In the genomic region with DNA sequence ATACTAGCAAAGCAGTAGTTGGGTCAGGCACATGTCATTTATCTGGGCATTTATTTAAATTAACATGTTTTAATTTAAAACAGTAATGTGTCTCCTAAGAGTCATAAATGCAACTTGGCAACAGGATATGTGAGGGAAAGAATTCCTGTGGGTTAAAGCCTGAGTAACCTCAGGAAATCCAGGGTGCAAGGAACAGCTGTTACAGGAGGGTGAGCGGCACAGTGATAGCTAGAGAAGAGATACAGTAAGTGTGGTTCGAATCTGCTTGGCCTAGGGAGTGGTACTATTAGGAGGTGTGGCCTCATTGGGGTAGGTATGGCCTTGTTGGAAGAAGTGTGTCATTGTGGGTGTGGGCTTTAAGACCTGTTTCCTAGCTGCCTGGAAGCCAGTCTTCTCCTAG, we compare ENCODE assay signal across 25 mouse cellular contexts.
"Had no signal": no experiment of that assay in that cellular context is flagged by ENCODE, and none has a peak within 500 bp of the region (broad histone marks: within the 10 kb centered on the region; RNA-seq: fewer than 3 reads in every experiment).

No protein-coding gene starts in this region.

- DNase-seq: cerebellum, adult 8-10 months; cerebellum, adult 9-10 months; cerebellum, adult 9-11 months; cerebellum, postnatal 10 days; cerebellum, postnatal 14 days; cerebellum, postnatal 25 days; cerebellum, postnatal 36 days; embryo, embryonic 11 days; forebrain, postnatal 0 days; gastrocnemius, adult 2 months; gastrocnemius, postnatal 10 days; gastrocnemius, postnatal 14 days; gastrocnemius, postnatal 25 days; gastrocnemius, postnatal 36 days; heart, adult 18-20 months; heart, adult 2 months had no signal

- H3K4me2 ChIP-seq: embryonic facial prominence, embryonic 12.5 days; embryonic facial prominence, embryonic 13.5 days; embryonic facial prominence, embryonic 15.5 days; forebrain, embryonic 12.5 days; forebrain, embryonic 13.5 days; forebrain, embryonic 15.5 days had no signal

- H3K27me3 ChIP-seq: embryonic facial prominence, embryonic 12.5 days; embryonic facial prominence, embryonic 13.5 days; embryonic facial prominence, embryonic 15.5 days; forebrain, embryonic 12.5 days; forebrain, embryonic 13.5 days; forebrain, embryonic 15.5 days had no signal

- H3K36me3 ChIP-seq: embryonic facial prominence, embryonic 10.5 days; embryonic facial prominence, embryonic 12.5 days; embryonic facial prominence, embryonic 13.5 days; embryonic facial prominence, embryonic 15.5 days; forebrain, embryonic 10.5 days; forebrain, embryonic 12.5 days; forebrain, embryonic 15.5 days had no signal

- H3K27ac ChIP-seq: embryonic facial prominence, embryonic 10.5 days; embryonic facial prominence, embryonic 12.5 days; embryonic facial prominence, embryonic 13.5 days; embryonic facial prominence, embryonic 15.5 days; forebrain, embryonic 10.5 days; forebrain, embryonic 12.5 days; forebrain, embryonic 13.5 days; forebrain, embryonic 15.5 days; gastrocnemius, adult 2 months; heart, adult 2 months had no signal

- H3K4me3 ChIP-seq: embryonic facial prominence, embryonic 10.5 days; embryonic facial prominence, embryonic 12.5 days; embryonic facial prominence, embryonic 13.5 days; embryonic facial prominence, embryonic 15.5 days; erythroblast, embryonic 14.5 days; forebrain, embryonic 10.5 days; forebrain, embryonic 12.5 days; forebrain, embryonic 13.5 days; forebrain, embryonic 15.5 days; gastrocnemius, adult 2 months; heart, adult 2 months had no signal
